Mouse (Mus musculus) intestine, postnatal 0 days (tissue): Measurements from ENCODE around the gene Acaca. TPM values are rescaled to one million over a fixed set of nuclear protein-coding genes. Genes with fewer than 3 reads are reported as not detected.

Experiments
- ATAC-seq: fragments of 200-750 bp; cut with Nextera tagmentation; 2 replicates; pipeline ENCODE4 v1.8.0; 2017; ENCODE audit warnings: mild to moderate bottlenecking, moderate TSS enrichment, moderate library complexity
- H3K27ac ChIP-seq: fragments of 300-500 bp; sonication (generic); 2 replicates; pipeline ENCODE4 v1.5.1; 2014; ENCODE audit warnings: mild to moderate bottlenecking, low read depth, low read length, moderate library complexity
- H3K27me3 ChIP-seq: fragments of 300-500 bp; sonication (generic); replicated peaks from 2 replicates; pipeline ENCODE4 v1.6.1; 2014; ENCODE audit warnings: low read length, mixed read lengths; ENCODE audit not compliant: control insufficient read depth, insufficient read depth
- H3K36me3 ChIP-seq: fragments of 300-500 bp; sonication (generic); 2 replicates; pipeline ENCODE4 v1.6.1; 2014; ENCODE audit warnings: mild to moderate bottlenecking, moderate library complexity; ENCODE audit not compliant: control insufficient read depth, insufficient read depth
- H3K4me1 ChIP-seq: fragments of 300-500 bp; sonication (generic); replicated peaks from 2 replicates; pipeline ENCODE4 v1.6.1; 2014; ENCODE audit warnings: antibody characterized with exemption, low read length, mixed read lengths; ENCODE audit not compliant: control insufficient read depth, insufficient read depth
- H3K4me2 ChIP-seq: fragments of 300-500 bp; sonication (generic); replicated peaks from 2 replicates; pipeline ENCODE4 v1.6.1; 2014; ENCODE audit warnings: low read depth, mild to moderate bottlenecking, moderate library complexity
- H3K4me3 ChIP-seq: fragments of 300-500 bp; sonication (generic); 2 replicates; pipeline ENCODE4 v1.5.1; 2014; ENCODE audit warnings: low read depth, low read length
- H3K9ac ChIP-seq: fragments of 300-500 bp; sonication (generic); 2 replicates; pipeline ENCODE4 v1.6.1; 2014; ENCODE audit warnings: mild to moderate bottlenecking, low read depth, low read length
- H3K9me3 ChIP-seq: fragments of 300-500 bp; sonication (generic); 2 replicates; pipeline ENCODE4 v1.6.1; 2016; ENCODE audit warnings: mixed run types; ENCODE audit not compliant: control insufficient read depth
- CTCF ChIP-seq: sonication (generic); IDR thresholded peaks from 2 replicates; pipeline ENCODE4 v1.5.1; 2016; ENCODE audit warnings: low read depth, mild to moderate bottlenecking, control low read depth, antibody characterized with exemption, moderate library complexity
- WGBS: fragments of 180-500 bp; shearing (Covaris S2); extraction: QIAGEN DNeasy Blood & Tissue Kit; methylation state at CpG from one replicate; pipeline ENCODE4 v1.1.7; 2014; 5-methylcytosine and 5-hydroxymethylcytosine counted together
- polyA plus RNA-seq: library from polyadenylated mRNA; unstranded; fragments of >200 nt; fragmentation: Nextera tagmentation; extraction: Ambion mirVana; gene quantifications from 2 replicates; pipeline ENCODE4 v1.2.1, GENCODE M21; 2015

Acaca gene
- polyA plus RNA-seq, 1 experiment from 2014 or later: 2.5 TPM

GRCm38 (mm10) chr11:84357304-84357703 is 227.8 kb downstream of the Acaca start:
- no peaks in the 10 kb centered on the region for H3K36me3 ChIP-seq
- no peak overlapping the region for H3K27ac ChIP-seq
- WGBS: 89% methylated on average over 3 of the region's 3 CpGs
- no peak for ATAC-seq
- no peaks in the 10 kb centered on the region for H3K27me3 ChIP-seq
- H3K4me1 ChIP-seq: peaks cover 6% of the 10 kb centered on the region; the same call in 1 of the 2 replicates
- no peak overlapping the region for H3K9ac ChIP-seq
- no peak for TF ChIP-seq CTCF
- H3K4me3 ChIP-seq: no peak overlapping the region
- no peaks in the 10 kb centered on the region for H3K9me3 ChIP-seq
- H3K4me2 ChIP-seq: no peak overlapping the region

GRCm38 (mm10) chr11:84357771-84358170 is 228.3 kb downstream of the Acaca start:
- no peak for ATAC-seq
- Histone ChIP-seq H3K4me1 (peaks cover 6% of the 10 kb centered on the region; the same call in 1 of the 2 replicates), H3K4me3 (no peak overlapping the region), H3K9me3 (no peaks in the 10 kb centered on the region), H3K27ac (no peak overlapping the region), H3K27me3 (no peaks in the 10 kb centered on the region), H3K36me3 (no peaks in the 10 kb centered on the region), H3K9ac (no peak overlapping the region), H3K4me2 (no peak overlapping the region)
- TF ChIP-seq CTCF: no peak
- WGBS: 72% methylated on average over 2 of the region's 2 CpGs

- Histone ChIP-seq H3K27ac (peak overlapping the region; percentile 28; the same call in 1 of the 2 replicates), H3K4me3 (no peak overlapping the region), H3K9ac (no peak overlapping the region), H3K27me3 (no peaks in the 10 kb centered on the region), H3K9me3 (no peaks in the 10 kb centered on the region), H3K36me3 (peaks cover 5% of the 10 kb centered on the region; the same call in 1 of the 2 replicates), H3K4me1 (peaks cover 6% of the 10 kb centered on the region; the same call in 1 of the 2 replicates), H3K4me2 (no peak overlapping the region)
- ATAC-seq: peak; percentile 69
- no peak for TF ChIP-seq CTCF
- WGBS: 46% methylated on average over 5 of the region's 5 CpGs
These were observed 232.1 kb downstream of the Acaca start for GRCm38 (mm10) chr11:84361551-84361950.

- peak overlapping the region; percentile 54 for H3K27ac ChIP-seq
- peaks cover 6% of the 10 kb centered on the region; the same call in 1 of the 2 replicates for H3K4me1 ChIP-seq
- ATAC-seq: peak; percentile 87
- H3K4me2 ChIP-seq: peak overlapping the region; percentile 32; the same call in 1 of the 2 replicates
- H3K4me3 ChIP-seq: no peak overlapping the region
- H3K9me3 ChIP-seq: no peaks in the 10 kb centered on the region
- WGBS: 26% methylated on average over 6 of the region's 6 CpGs
- no peaks in the 10 kb centered on the region for H3K27me3 ChIP-seq
- no peak overlapping the region for H3K9ac ChIP-seq
- no peak for TF ChIP-seq CTCF
- peaks cover 5% of the 10 kb centered on the region; the same call in 1 of the 2 replicates for H3K36me3 ChIP-seq
These were observed 233.3 kb downstream of the Acaca start for GRCm38 (mm10) chr11:84362633-84363243.

- Histone ChIP-seq H3K27me3 (no peaks in the 10 kb centered on the region), H3K36me3 (peaks cover 5% of the 10 kb centered on the region; the same call in 1 of the 2 replicates), H3K4me2 (no peak overlapping the region), H3K4me3 (no peak overlapping the region), H3K27ac (no peak overlapping the region), H3K9ac (no peak overlapping the region), H3K9me3 (no peaks in the 10 kb centered on the region), H3K4me1 (0 out of 2 replicates have a peak, but pooled peaks cover 6% of the 10 kb centered on the region)
- ATAC-seq: no peak
- 77% methylated on average over 1 of the region's 1 CpGs for WGBS
- TF ChIP-seq CTCF: peak; percentile 63
These were observed 235.8 kb downstream of the Acaca start for GRCm38 (mm10) chr11:84365313-84365712.

GRCm38 (mm10) chr11:84368902-84369301 is 239.4 kb downstream of the Acaca start:
- Histone ChIP-seq H3K4me2 (no peak overlapping the region), H3K9ac (no peak overlapping the region), H3K4me1 (no peaks in the 10 kb centered on the region; the same call in 1 of the 2 replicates), H3K4me3 (no peak overlapping the region), H3K27me3 (no peaks in the 10 kb centered on the region), H3K36me3 (peaks cover 14% of the 10 kb centered on the region; the same call in 1 of the 2 replicates), H3K9me3 (no peaks in the 10 kb centered on the region), H3K27ac (no peak overlapping the region)
- WGBS: 77% methylated on average over 2 of the region's 2 CpGs
- TF ChIP-seq CTCF: no peak
- no peak for ATAC-seq
